Mouse (Mus musculus): ENCODE results near the gene Eif4g1.

The Eif4g1 gene

DNA sequence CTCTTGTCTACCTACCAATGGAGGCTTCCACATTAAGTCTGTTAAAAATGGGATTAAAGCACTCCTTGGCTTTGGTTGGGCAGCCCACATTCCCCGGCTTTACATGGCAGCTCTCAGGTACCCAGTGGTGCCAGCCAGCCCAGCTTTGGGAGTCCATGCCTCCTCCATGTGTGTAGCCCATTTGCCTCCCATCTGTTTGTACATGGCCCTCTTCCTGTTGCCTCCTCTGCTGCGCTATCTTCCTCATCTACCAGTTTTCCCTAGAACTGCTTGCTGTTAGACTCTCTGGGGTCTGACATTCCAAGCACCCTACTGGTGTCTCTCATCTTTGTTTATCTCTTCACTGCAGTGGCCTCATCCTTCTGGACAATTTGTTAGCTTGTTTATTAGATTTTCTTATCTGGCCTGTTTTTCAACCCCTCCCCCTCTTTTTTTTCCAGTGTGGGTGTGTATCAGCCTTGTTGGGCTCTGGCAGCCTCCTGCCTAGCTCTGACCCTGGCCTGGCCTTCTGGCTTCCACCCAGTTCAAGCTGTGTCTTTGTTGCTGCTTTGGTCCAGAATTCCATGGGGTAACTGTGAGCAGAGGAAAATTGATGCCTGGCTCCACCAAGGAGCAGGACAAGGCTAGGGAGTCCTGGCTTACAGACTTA, 38.4 kb downstream of the Eif4g1 start:
- WGBS: 65% methylated on average over 2 of the region's 2 CpGs

- WGBS: 80% methylated on average over 21 of the region's 21 CpGs
Observed at GRCm38 (mm10) chr16:20708220-20708938, 40.3 kb downstream of the Eif4g1 start.

DNA sequence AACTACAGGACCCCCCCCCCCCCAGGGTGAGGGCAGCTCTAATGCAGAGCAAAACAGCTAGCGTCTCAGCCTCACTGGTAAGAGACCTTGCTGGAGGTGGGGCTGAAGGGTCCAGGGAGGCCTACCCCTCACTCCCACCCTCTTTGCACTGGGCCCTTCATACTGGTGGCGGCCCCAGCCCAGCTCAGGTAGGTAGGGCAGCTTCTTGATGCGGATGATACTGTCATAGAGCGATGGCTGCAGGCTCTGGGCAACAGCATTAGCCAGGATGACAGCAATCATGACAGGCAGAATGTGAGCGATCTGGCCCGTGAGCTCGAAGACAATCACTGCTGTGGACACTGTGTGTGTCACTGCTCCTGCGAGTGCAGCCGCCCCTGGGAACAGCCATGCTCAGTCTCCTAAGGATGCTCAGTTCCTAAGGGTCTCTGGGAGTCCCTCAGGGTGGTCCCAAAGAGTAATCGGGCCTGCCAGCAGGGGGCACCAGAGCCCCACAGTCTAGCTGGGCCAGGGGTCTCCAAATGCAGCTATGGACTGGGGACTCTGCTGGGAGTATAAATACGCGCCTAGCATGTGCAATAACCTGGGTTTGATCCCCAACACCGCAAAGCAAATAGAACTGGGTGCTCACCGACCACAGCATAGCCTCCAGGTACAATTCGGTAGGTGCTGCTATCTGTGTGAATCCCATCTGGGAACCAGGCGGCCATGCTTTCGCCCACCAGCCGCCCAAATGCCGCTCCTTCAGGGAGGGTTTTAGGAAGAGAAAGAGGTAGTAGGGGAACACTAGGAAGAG, 41.0 kb downstream of the Eif4g1 start:
- 71% methylated on average over 19 of the region's 19 CpGs for WGBS

- WGBS: 92% methylated on average over 11 of the region's 11 CpGs
Observed at GRCm38 (mm10) chr16:20710370-20710769, 42.3 kb downstream of the Eif4g1 start.

DNA sequence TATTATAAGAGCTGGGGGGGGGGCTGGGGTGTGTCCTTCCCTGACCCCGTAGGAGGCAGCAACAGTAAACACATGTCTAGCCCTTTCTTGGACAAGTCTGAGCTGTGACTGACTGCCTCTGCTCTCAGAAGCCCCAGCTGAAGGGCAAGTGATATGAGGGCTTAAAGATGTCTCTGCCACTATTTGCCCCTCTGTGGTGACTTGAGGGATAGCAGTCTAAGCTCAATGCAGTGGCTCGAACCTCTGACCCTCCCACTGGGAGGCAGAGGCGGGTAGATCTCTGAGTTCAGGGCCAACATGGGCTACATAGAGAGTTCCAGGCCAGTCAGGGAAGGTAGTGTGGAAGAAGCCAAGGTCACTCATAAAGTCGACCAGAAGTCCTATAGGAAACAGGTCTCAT, 42.7 kb downstream of the Eif4g1 start:
- 69% methylated on average over 4 of the region's 4 CpGs for WGBS

DNA sequence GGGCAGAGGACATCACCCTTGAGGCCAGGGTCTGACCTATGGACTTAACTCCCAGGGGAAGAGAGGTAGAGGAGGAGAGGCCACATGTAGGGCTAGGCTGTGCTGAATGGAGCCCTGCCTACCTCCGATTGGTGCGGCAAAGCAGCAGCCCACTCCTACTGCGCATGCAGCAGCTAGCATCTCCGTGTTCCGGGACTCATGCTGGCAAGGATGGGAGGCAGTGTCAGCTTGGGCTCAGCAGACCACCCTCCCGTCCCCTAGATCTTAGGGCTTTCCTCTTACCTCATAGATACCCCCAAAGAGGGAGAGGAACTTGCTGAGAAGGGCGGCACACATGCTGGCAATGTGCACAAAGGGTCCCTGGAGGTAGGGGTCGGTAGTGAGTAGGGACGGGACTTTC, 44.1 kb downstream of the Eif4g1 start:
- WGBS: 70% methylated on average over 9 of the region's 9 CpGs

GRCm38 (mm10) chr16:20712889-20713288, 44.8 kb downstream of the Eif4g1 start:
- WGBS: 82% methylated on average over 7 of the region's 7 CpGs

GRCm38 (mm10) chr16:20714307-20715080, 46.4 kb downstream of the Eif4g1 start:
- WGBS: 31% methylated on average over 11 of the region's 11 CpGs

GRCm38 (mm10) chr16:20715161-20715560, 47.0 kb downstream of the Eif4g1 start:
- whole genome bisulfite sequencing: 42% methylated on average over 2 of the region's 2 CpGs

GRCm38 (mm10) chr16:20715566-20715965, 47.5 kb downstream of the Eif4g1 start:
- WGBS: 2% methylated on average over 11 of the region's 12 CpGs

DNA sequence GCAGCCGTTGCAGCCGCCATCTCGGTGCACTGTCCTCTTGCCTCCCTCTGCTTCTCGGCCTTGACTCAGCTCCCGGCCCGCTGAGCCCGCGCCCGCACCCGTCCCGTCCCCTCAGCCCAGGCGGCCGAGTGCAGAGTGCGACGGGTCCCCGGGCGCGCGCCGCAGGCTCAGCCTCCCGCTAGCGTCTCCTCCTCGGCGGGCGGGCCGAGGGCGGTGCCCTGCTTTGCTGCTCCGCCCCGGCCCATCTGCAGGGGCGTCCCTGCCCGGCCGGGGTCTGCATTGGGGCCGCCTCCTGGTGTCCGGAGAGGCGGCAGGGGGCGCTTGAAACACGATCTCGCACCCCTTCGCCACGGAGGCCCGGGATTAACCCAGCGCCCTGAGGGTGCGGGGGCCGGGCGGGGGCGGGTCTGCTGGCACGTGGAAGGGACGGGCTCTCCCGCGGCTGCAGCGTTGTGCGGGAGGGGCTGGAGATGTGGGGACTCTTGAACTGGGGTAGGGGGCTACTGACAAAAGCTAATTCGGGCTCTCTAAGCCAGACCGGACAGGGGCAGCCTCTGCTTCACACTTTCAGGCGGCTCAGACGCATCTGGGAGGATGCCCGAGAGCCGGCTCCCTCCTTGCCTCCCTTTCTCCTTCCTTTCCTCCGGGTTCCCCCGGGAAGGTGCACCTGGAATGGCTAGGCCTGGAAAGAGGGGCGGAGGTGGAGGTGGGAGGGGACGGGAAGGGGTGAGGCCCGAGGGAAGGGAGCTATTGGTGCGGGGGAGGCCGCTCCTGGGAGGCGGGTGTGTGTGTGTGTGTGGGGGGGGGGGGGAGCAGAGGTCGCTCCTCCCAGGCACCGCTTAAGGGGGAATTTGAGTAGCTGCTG, 48.1 kb downstream of the Eif4g1 start:
- WGBS: under 1% methylated on average over 67 of the region's 68 CpGs

DNA sequence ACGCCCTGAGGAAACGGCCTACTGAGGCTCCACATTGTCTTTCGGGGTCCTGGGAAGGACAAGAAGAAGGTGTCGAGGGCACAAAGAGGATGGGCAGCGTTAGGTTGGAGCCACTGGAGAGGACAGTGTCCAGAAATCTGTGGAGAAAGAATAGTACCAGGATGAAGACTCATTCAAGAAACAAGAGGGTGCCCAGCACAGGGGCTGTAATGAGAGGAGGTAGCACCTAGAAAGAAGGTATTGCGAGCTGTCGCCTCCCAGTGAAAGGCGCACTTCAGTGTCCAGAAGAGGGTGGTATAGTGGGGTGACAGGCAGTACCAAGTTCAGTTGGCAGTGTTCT, 48.7 kb downstream of the Eif4g1 start:
- 0% methylated on average over 8 of the region's 8 CpGs for WGBS

DNA sequence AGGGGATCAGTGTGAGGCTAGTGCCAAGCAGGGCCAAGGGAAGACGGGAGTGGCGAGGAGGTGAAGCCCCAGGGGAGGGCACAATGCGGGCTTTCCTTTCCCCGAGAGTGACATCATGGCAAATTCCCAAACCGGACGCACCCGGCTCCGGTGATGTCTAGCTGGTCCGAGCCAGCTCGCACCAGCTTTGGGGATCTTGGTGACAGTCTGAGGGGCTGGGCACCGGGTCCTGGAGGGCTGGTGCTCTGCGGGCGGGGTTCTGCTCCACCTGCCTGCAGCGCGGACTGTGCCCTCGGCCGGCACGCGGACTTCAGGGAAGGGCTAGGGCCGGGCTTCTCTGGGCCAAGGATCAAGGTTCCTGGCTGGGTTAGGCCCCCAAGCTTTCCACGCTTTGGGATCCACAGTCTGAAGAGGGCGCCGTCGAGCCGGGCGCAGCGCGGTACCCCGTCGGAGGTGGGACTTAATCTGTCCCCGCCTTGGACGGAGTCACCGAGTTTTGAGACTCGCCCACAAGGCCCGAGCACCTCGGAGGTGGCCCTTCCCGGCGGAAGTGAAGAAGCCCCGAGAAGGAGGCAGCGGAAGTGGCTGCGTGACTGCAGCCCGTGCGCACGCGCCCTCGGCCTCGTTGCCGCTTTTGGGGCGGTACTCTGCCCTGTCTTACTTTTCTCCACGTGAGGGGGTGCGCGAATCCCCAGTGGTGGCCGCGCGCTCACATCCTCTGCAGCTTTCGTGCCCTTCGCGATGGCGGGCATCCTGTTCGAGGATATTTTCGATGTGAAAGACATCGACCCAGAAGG, 49.3 kb downstream of the Eif4g1 start, which contains the start of the genes Polr2h and Clcn2:
Gene Polr2h, plus strand, starts transcription at position 485 of the 797 bp plus-strand sequence.
Gene Clcn2, minus strand, starts transcription at position 566 of the 797 bp plus-strand sequence.
- WGBS: under 1% methylated on average over 62 of the region's 62 CpGs

DNA sequence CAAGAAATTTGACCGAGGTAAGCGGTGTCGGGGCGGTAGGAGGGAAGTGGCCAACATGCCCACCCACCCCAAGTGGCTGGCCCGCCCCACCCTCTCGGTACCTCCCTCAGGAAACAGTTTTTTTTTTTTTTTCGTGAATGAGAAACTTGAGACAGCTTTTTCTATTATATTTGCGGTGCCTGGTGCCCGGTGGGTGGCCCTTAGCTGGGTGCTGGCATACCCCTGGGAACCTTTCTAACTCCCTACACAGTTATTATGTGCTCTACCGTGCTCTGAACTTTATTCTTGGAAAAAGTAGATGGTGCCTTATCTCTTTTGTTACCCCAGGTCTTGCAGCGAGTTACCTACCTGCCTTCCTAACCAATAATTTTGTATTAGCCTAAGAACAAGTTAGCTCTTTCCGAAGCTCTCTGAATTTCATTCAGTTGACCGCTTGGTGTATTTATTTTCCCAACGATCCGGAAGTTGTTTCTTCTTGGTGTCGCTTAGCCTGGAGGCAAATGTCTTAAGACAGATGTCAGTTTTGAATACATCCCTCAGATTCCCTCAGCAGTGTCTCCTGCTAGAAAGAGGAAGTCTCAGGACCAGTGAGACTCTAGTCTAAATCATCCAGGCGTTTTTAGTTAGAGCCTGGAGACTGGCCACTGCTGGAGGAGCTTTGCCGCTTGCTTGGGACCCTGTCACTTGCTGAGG, 50.0 kb downstream of the Eif4g1 start:
- WGBS: 1% methylated on average over 18 of the region's 18 CpGs

DNA sequence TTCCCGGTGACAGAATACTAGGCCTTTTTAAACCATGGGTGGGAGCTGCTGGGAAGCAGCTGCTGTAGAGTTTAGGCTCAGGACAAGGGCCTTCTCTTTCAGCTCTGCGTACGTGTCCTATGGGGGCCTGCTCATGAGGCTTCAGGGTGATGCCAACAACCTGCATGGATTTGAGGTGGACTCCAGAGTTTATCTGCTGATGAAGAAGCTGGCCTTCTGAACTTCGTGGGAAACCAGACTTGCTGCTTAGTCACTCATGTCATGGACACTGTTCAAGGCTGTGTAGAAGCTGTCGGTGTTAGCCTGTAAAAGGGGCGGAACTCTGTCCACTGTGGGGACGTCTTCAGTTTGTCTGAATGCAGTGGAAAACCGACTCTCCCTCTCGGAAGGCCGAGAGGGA, 53.7 kb downstream of the Eif4g1 start:
- WGBS: 88% methylated on average over 10 of the region's 10 CpGs

DNA sequence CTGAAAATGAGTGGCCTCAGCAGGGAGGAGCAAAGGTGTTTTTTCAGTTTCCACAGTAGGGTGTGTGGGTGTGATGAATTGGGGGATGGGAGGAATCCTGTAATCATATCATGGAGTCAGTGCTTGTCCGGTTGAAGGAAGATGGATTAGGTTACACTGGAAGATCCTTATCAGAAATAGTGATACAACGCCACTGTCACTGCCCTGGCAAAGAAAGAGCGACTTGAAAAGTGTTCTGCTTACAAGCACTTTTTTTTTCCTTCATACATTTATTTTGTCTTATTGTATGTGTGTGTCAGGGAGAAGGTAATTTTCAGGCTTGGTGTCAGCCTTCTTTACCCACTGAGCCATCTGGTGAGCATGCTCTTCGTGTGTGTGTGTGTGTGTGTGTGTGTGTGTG, 54.6 kb downstream of the Eif4g1 start:
- 87% methylated on average over 4 of the region's 4 CpGs for WGBS

- 79% methylated on average over 4 of the region's 4 CpGs for WGBS
Observed at GRCm38 (mm10) chr16:20723247-20723646, 55.1 kb downstream of the Eif4g1 start.

- 39% methylated on average over 5 of the region's 5 CpGs for WGBS
Observed at GRCm38 (mm10) chr16:20724338-20724748, 56.2 kb downstream of the Eif4g1 start.

DNA sequence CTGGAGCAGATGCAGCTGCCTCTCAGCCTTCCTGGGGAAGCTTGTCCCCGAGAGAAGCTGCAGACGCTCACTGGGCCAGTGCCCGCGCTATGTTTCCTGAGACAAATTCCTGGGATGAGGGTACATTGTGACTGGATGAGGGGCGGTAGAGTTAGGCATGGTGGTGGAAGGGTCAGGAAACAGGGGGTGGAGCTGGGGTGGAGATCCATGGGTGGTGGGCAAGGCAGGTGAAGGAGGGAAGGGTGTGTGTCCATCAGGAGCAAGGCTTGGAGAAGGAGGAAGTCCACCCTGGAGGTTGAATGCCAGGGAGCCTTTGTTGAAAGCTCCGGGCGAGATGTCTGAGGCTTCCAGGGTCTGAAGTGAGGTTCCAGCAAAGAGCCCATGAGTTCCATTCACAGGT, 57.2 kb downstream of the Eif4g1 start:
- WGBS: 83% methylated on average over 7 of the region's 7 CpGs

Measured in cerebral cortex, adult 2 months (tissue).